ENCODE assay signal across 19 mouse cellular contexts in the genomic region with DNA sequence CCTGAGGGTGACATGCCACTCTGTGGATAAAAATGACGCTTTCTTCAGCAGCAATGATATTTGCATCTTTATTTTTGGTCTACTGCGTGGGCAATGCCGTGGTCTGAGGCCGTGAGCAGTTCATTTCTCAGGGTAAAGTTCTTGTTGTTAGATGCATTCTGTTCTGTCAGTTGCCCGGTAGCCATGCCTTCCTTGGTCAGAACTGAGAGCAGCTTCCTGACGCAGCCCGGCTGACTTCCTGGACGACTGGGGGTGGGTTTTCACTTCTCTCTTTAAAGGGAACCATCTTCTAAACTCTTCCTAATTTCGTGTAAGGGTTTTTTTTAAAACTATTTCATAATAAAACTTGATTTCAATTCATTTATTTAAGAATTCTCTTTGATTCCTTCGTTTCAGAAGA. TPM values are rescaled to one million over a fixed set of nuclear protein-coding genes. Genes with fewer than 3 reads are reported as not detected.
DNase-seq lines count a peak whose midpoint lies in the region; ATAC-seq and TF ChIP-seq lines count a peak whose summit lies in the region.
"Had no signal": no experiment of that assay in that cellular context is flagged by ENCODE, and none has a peak within 500 bp of the region (broad histone marks: within the 10 kb centered on the region; RNA-seq: fewer than 3 reads in every experiment).

No protein-coding gene starts in this region.

- 84% methylated on average over 10 of the region's 10 CpGs for WGBS in forebrain, embryonic 16.5 days

- H3K36me3 ChIP-seq in megakaryocyte, embryonic 14.5 days (replicated peaks; ENCODE audit: low read length): peaks cover 3% of the 10 kb centered on the region
- H3K36me3 ChIP-seq in splenic B cell, adult 2 months (ENCODE audit: control insufficient read depth, insufficient read depth, low read length, poor library complexity, severe bottlenecking): no peaks in the 10 kb centered on the region
- H3K36me3 ChIP-seq in forebrain, embryonic 16.5 days (ENCODE audit: control insufficient read depth, insufficient read depth): no peaks in the 10 kb centered on the region
- H3K36me3 ChIP-seq: embryonic facial prominence, embryonic 15.5 days; hindbrain, embryonic 10.5 days; midbrain, embryonic 13.5 days had no signal

- H3K4me2 ChIP-seq in forebrain, embryonic 16.5 days (ENCODE audit: low read length): no peak overlapping the region
- H3K4me2 ChIP-seq: embryonic facial prominence, embryonic 15.5 days; midbrain, embryonic 13.5 days had no signal

- intact Hi-C loops in heart, postnatal 25 days (cut with DNase I): no loop called here

- DNase-seq in heart, adult 11 months: peak; percentile 94
- DNase-seq in heart, postnatal 25 days (ENCODE audit: low spot score): no peak
- DNase-seq in splenic B cell, adult 2 months (ENCODE audit: low read depth, low spot score): peak; percentile 81
- DNase-seq in lung, postnatal 10 days: no peak
- DNase-seq: adrenal gland, adult 2 months; cerebellum, adult 11 months; cerebellum, postnatal 14 days; kidney, adult 11 months; kidney, postnatal 10 days; lung, adult 2 months; lung, postnatal 4 days had no signal

- TF ChIP-seq CTCF in bone marrow macrophage, adult 2 months (IDR thresholded peaks at IDR 0.05; ENCODE audit: low read depth, low read length): no peak

- H3K27me3 ChIP-seq in megakaryocyte, embryonic 14.5 days (replicated peaks): peaks cover 20% of the 10 kb centered on the region
- H3K27me3 ChIP-seq in splenic B cell, adult 2 months (ENCODE audit: control insufficient read depth, insufficient read depth, low read length, poor library complexity, severe bottlenecking): no peaks in the 10 kb centered on the region
- H3K27me3 ChIP-seq in forebrain, embryonic 16.5 days (replicated peaks; ENCODE audit: control insufficient read depth, insufficient read depth, low read length): no peaks in the 10 kb centered on the region
- H3K27me3 ChIP-seq: embryonic facial prominence, embryonic 15.5 days; midbrain, embryonic 13.5 days had no signal

- no peak for TF ChIP-seq POLR2A in bone marrow macrophage, adult 2 months (IDR thresholded peaks at IDR 0.05; ENCODE audit: borderline replicate concordance, low read depth, low read length)

- no peak overlapping the region for H3K4me3 ChIP-seq in bone marrow macrophage, adult 2 months (ENCODE audit: insufficient read depth, low read length)
- H3K4me3 ChIP-seq in megakaryocyte, embryonic 14.5 days (replicated peaks): peak overlapping the region; percentile 7
- no peak overlapping the region for H3K4me3 ChIP-seq in forebrain, embryonic 16.5 days (replicated peaks; ENCODE audit: low read length)
- H3K4me3 ChIP-seq: embryonic facial prominence, embryonic 15.5 days; heart, adult 2 months; hindbrain, embryonic 10.5 days; midbrain, embryonic 13.5 days; myocyte had no signal

- H3K9me3 ChIP-seq in megakaryocyte, embryonic 14.5 days: peaks cover 26% of the 10 kb centered on the region
- no peaks in the 10 kb centered on the region for H3K9me3 ChIP-seq in forebrain, embryonic 16.5 days (ENCODE audit: control insufficient read depth, low read length)
- H3K9me3 ChIP-seq: embryonic facial prominence, embryonic 15.5 days; hindbrain, embryonic 10.5 days; midbrain, embryonic 13.5 days had no signal

- ATAC-seq in forebrain, embryonic 16.5 days: no peak
- ATAC-seq: midbrain, embryonic 13.5 days had no signal

- H3K27ac ChIP-seq in bone marrow macrophage, adult 2 months (ENCODE audit: insufficient read depth, low read depth, low read length): peak overlapping the region; percentile 90
- H3K27ac ChIP-seq in forebrain, embryonic 16.5 days (ENCODE audit: low read length): no peak overlapping the region
- H3K27ac ChIP-seq: embryonic facial prominence, embryonic 15.5 days; heart, adult 2 months; hindbrain, embryonic 10.5 days; midbrain, embryonic 13.5 days had no signal

- H3K4me1 ChIP-seq in bone marrow macrophage, adult 2 months (ENCODE audit: control insufficient read depth, insufficient read depth, low read length): peaks cover 19% of the 10 kb centered on the region
- peaks cover 18% of the 10 kb centered on the region for H3K4me1 ChIP-seq in megakaryocyte, embryonic 14.5 days
- no peaks in the 10 kb centered on the region for H3K4me1 ChIP-seq in forebrain, embryonic 16.5 days (replicated peaks; ENCODE audit: control insufficient read depth, insufficient read depth, low read length)
- H3K4me1 ChIP-seq: hindbrain, embryonic 10.5 days; midbrain, embryonic 13.5 days had no signal

- H3K9ac ChIP-seq in forebrain, embryonic 16.5 days (replicated peaks; ENCODE audit: low read depth, low read length): no peak overlapping the region
- H3K9ac ChIP-seq: embryonic facial prominence, embryonic 15.5 days; midbrain, embryonic 13.5 days had no signal

RNA-seq across cellular contexts. Expression of gene P2rx4, which starts 23.4 kb away (rescaled TPM):
- 10 to 100 TPM; 14.3 to 15.5 TPM for total RNA-seq in heart, postnatal 25 days (2021)
- 497 and 499 TPM in 2 replicates for polyA plus RNA-seq in bone marrow macrophage, adult 2 months (2012; ENCODE audit: insufficient read depth, insufficient read length, missing spikeins)
- polyA plus RNA-seq in megakaryocyte, embryonic 14.5 days (2012; ENCODE audit: insufficient read depth, low replicate concordance): 13.7 TPM in 1 of 2 replicates, not detected in the other
- polyA plus RNA-seq in forebrain, embryonic 16.5 days (2015; fragmentation: Nextera tagmentation; extraction: Ambion mirVana): 7.3 and 10.3 TPM in 2 replicates

RNA-seq across cellular contexts. Expression of gene P2rx7, which starts 40.2 kb away (rescaled TPM):
- 1 to 10 TPM; 3.2 to 3.9 TPM for total RNA-seq in heart, postnatal 25 days (2021)
- polyA plus RNA-seq in bone marrow macrophage, adult 2 months (2012; ENCODE audit: insufficient read depth, insufficient read length, missing spikeins): 78.0 and 80.3 TPM in 2 replicates
- polyA plus RNA-seq in megakaryocyte, embryonic 14.5 days (2012; ENCODE audit: insufficient read depth, low replicate concordance): 2.5 TPM in 1 of 2 replicates, not detected in the other
- 2.1 and 2.4 TPM in 2 replicates for polyA plus RNA-seq in forebrain, embryonic 16.5 days (2015; fragmentation: Nextera tagmentation; extraction: Ambion mirVana)

Comparison
In these comparisons a context has a peak if more than half of its experiments do, and no peak if none do; other contexts are left out.
1. DNase-seq: peak in heart, adult 11 months (single experiment) and splenic B cell, adult 2 months (single experiment); none in heart, postnatal 25 days (single experiment) and lung, postnatal 10 days (single experiment).
2. RNA of gene P2rx4, which starts 23.4 kb away (polyA plus RNA-seq): 497 to 499 TPM in bone marrow macrophage, adult 2 months; 13.7 TPM in megakaryocyte, embryonic 14.5 days and 7.3 to 10.3 TPM in forebrain, embryonic 16.5 days; every median in the first group is over 10 times any median in the second.
3. RNA of gene P2rx7, which starts 40.2 kb away (polyA plus RNA-seq): 78.0 to 80.3 TPM in bone marrow macrophage, adult 2 months; 2.5 TPM in megakaryocyte, embryonic 14.5 days and 2.1 to 2.4 TPM in forebrain, embryonic 16.5 days; every median in the first group is over 10 times any median in the second.